Mouse (Mus musculus): ENCODE measurements around the gene Lmod2. TPM values are rescaled to one million over a fixed set of nuclear protein-coding genes. Genes with fewer than 3 reads are reported as not detected.

The Lmod2 gene
- total and polyA plus RNA-seq, 3 experiments, result 191 to 757 (median 691) TPM

DNA sequence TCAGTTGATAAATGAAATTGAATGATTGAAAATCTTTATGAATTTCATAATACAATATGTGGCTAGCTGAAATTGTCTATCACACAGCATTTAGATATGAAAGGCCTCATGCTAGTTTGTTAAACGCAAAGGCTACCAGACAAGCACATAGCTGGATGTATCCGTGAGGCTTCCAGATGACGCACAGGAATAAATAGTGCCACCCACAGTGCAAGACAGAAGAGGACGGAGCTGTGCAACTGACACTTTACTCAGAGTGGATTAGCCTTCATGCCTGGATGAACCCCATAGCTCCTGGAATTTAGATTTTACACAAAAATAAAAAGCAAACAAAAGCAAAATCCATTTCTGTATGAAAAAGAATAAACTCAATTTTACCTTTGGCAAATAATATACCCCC, 16.4 kb downstream of the Lmod2 start:
- no peak overlapping the region for H3K9ac ChIP-seq (ENCODE audit: low read depth, low read length)
- 63% methylated on average over 4 of the region's 4 CpGs for WGBS
- H3K27me3 ChIP-seq (ENCODE audit: control insufficient read depth, insufficient read depth, low read length), result no peaks in the 10 kb centered on the region
- no peak for TF ChIP-seq CTCF (IDR thresholded peaks at IDR 0.05)
- no peak for TF ChIP-seq POLR2A (IDR thresholded peaks at IDR 0.05; ENCODE audit: insufficient read depth, low read depth, low read length)
- TF ChIP-seq EP300 (IDR thresholded peaks at IDR 0.05; ENCODE audit: insufficient read depth, low read depth, low read length), result no peak
- H3K4me3 ChIP-seq, result no peak overlapping the region
- no peaks in the 10 kb centered on the region for H3K79me2 ChIP-seq (replicated peaks; ENCODE audit: control insufficient read depth, insufficient read depth, low read length)
- intact Hi-C loops (cut with DNase I), result loop anchor here (2.0 kb wide), 1 partner anchor 45 kb away; no protein-coding TSS in a partner anchor
- no peak for DNase-seq
- H3K4me1 ChIP-seq (ENCODE audit: control insufficient read depth, insufficient read depth, low read length), result peaks cover 5% of the 10 kb centered on the region
- peak overlapping the region; percentile 83 for H3K27ac ChIP-seq
- H3K36me3 ChIP-seq (ENCODE audit: control insufficient read depth, insufficient read depth, low read length), result peaks cover 48% of the 10 kb centered on the region

DNA sequence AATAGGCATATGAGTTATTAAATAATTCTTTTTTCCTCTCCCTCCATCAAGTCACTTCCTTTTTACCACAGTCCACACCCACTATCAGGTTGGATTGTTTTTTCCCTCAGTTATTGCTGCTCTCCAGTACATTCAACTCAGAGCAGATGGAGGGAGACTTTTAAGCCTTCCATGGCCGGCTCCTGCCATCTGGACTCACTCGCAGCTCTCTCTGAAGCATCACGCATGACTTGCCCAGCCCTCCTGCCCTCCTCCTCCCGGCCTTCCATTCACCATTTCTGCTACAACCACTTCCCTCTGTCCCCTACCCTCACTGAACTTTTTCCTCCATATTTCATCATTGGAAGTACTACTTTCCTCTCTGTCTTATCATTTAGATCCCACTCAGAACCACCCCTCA, 19.2 kb downstream of the Lmod2 start:
- TF ChIP-seq POLR2A (IDR thresholded peaks at IDR 0.05; ENCODE audit: insufficient read depth, low read depth, low read length), result no peak
- no peak for TF ChIP-seq EP300 (IDR thresholded peaks at IDR 0.05; ENCODE audit: insufficient read depth, low read depth, low read length)
- TF ChIP-seq CTCF (IDR thresholded peaks at IDR 0.05), result no peak
- intact Hi-C loops (cut with DNase I), result no loop called here

DNA sequence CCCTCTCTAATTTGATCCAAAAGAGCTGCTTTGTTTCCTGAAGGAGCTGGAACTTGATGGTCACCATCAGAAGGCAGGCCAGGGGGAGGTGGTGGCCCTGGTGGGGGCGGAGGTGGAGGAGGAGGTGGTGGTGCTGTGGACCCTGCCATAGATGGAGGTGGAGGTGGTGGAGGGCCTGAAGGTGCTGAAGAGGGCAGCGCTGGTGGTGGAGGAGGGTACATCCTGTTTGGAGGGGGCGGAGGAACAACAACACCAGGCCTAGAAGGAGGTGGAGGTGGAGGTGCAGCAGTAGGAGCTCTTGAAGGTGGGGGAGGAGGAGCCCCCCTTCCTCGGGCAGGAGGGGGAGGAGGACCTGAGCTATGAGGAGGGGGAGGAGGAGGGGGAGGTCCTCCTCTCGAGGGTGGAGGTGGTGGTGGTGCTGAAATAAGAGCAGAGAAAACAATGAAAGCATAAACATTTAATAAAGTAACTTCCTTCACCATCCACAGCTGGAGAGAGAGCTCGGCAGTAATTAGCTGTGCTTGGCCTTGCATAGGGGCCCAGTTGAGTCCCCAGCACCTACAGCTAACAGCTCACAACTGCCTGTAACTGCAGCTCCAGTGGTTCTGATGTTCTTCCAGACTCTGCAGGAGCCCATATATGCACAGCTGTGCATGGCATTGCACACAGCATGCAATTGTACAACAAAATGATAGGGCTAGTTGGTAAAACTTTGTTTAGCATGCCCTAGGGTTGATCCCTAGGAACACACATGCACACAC, 21.9 kb downstream of the Lmod2 start:
- H3K36me3 ChIP-seq (ENCODE audit: control insufficient read depth, insufficient read depth, low read length), result peaks cover 14% of the 10 kb centered on the region
- 61% methylated on average over 6 of the region's 6 CpGs for WGBS
- H3K9ac ChIP-seq (ENCODE audit: low read depth, low read length), result no peak overlapping the region

More for the DNA sequence above, 19.2 kb downstream of the Lmod2 start:
- Histone ChIP-seq H3K9ac (ENCODE audit: low read depth, low read length) (no peak overlapping the region), H3K27me3 (ENCODE audit: control insufficient read depth, insufficient read depth, low read length) (no peaks in the 10 kb centered on the region), H3K79me2 (replicated peaks; ENCODE audit: control insufficient read depth, insufficient read depth, low read length) (no peaks in the 10 kb centered on the region), H3K27ac (no peak overlapping the region), H3K4me1 (ENCODE audit: control insufficient read depth, insufficient read depth, low read length) (peaks cover 4% of the 10 kb centered on the region), H3K36me3 (ENCODE audit: control insufficient read depth, insufficient read depth, low read length) (peaks cover 29% of the 10 kb centered on the region), H3K4me3 (no peak overlapping the region)
- DNase-seq, result no peak
- WGBS, result 72% methylated on average over 4 of the region's 4 CpGs

DNA sequence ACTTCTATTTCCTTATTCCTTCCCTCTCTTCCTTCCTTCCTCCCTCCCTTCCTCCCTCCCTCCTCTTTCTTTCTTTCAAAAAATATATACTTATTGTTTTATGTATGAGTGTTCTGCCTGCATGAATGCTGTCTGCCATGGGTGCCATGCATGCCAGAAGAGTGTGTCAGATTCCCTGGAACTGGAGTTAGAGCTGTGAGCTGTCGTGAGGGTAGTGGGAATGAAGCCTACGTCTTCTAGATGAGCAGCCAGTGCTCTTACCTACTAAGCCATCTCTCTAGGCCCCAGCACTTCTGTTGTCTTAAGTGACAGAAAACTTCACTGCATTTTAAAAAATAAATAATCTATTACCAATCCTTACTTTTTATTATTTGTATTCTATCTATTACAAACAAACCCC, 23.4 kb downstream of the Lmod2 start:
- Histone ChIP-seq H3K36me3 (ENCODE audit: control insufficient read depth, insufficient read depth, low read length) (peaks cover 8% of the 10 kb centered on the region), H3K79me2 (replicated peaks; ENCODE audit: control insufficient read depth, insufficient read depth, low read length) (no peaks in the 10 kb centered on the region), H3K4me1 (ENCODE audit: control insufficient read depth, insufficient read depth, low read length) (peaks cover 1% of the 10 kb centered on the region; the same call in 1 of the 2 replicates), H3K27me3 (ENCODE audit: control insufficient read depth, insufficient read depth, low read length) (no peaks in the 10 kb centered on the region), H3K9ac (ENCODE audit: low read depth, low read length) (no peak overlapping the region), H3K27ac (no peak overlapping the region), H3K4me3 (no peak overlapping the region)
- DNase-seq, result no peak
- intact Hi-C loops (cut with DNase I), result no loop called here
- WGBS, result 63% methylated on average over 2 of the region's 2 CpGs
- no peak for TF ChIP-seq EP300 (IDR thresholded peaks at IDR 0.05; ENCODE audit: insufficient read depth, low read depth, low read length)
- TF ChIP-seq POLR2A (IDR thresholded peaks at IDR 0.05; ENCODE audit: insufficient read depth, low read depth, low read length), result no peak
- no peak for TF ChIP-seq CTCF (IDR thresholded peaks at IDR 0.05)

More for the DNA sequence above, 21.9 kb downstream of the Lmod2 start:
- DNase-seq, result no peak
- TF ChIP-seq CTCF (IDR thresholded peaks at IDR 0.05) (no peak), EP300 (IDR thresholded peaks at IDR 0.05; ENCODE audit: insufficient read depth, low read depth, low read length) (no peak), POLR2A (IDR thresholded peaks at IDR 0.05; ENCODE audit: insufficient read depth, low read depth, low read length) (no peak)
- no peaks in the 10 kb centered on the region for H3K27me3 ChIP-seq (ENCODE audit: control insufficient read depth, insufficient read depth, low read length)
- intact Hi-C loops (cut with DNase I), result no loop called here
- no peaks in the 10 kb centered on the region for H3K79me2 ChIP-seq (replicated peaks; ENCODE audit: control insufficient read depth, insufficient read depth, low read length)
- no peak overlapping the region for H3K4me3 ChIP-seq
- H3K27ac ChIP-seq, result no peak overlapping the region
- peaks cover 1% of the 10 kb centered on the region; the same call in 1 of the 2 replicates for H3K4me1 ChIP-seq (ENCODE audit: control insufficient read depth, insufficient read depth, low read length)

DNA sequence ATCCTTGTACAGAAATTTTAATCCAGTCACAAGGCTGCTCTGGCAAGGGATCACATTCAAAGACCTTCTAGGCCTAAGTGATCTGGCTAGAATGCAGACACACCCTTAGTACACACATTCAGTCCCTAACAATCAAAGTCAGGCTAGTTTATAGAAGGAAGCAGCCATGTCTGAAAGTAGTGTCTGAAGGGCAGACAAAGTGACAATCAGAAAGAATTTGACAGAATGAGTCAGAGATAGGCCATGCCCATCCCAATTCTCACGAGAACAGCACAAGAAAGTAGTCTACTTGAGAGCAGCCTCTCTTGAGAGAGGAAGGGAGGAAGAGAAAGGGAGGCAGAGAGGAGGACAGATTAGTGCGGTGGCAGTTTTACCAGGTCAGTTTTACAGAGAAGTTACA, 24.5 kb downstream of the Lmod2 start:
- no peak overlapping the region for H3K9ac ChIP-seq (ENCODE audit: low read depth, low read length)
- no peaks in the 10 kb centered on the region for H3K79me2 ChIP-seq (replicated peaks; ENCODE audit: control insufficient read depth, insufficient read depth, low read length)
- H3K36me3 ChIP-seq (ENCODE audit: control insufficient read depth, insufficient read depth, low read length), result peaks cover 6% of the 10 kb centered on the region
- TF ChIP-seq EP300 (IDR thresholded peaks at IDR 0.05; ENCODE audit: insufficient read depth, low read depth, low read length) (no peak), CTCF (IDR thresholded peaks at IDR 0.05) (no peak), POLR2A (IDR thresholded peaks at IDR 0.05; ENCODE audit: insufficient read depth, low read depth, low read length) (no peak)
- H3K4me3 ChIP-seq, result no peak overlapping the region
- intact Hi-C loops (cut with DNase I), result no loop called here
- no peak overlapping the region for H3K27ac ChIP-seq
- H3K4me1 ChIP-seq (ENCODE audit: control insufficient read depth, insufficient read depth, low read length), result peaks cover 1% of the 10 kb centered on the region; the same call in 1 of the 2 replicates
- no peak for DNase-seq
- no peaks in the 10 kb centered on the region for H3K27me3 ChIP-seq (ENCODE audit: control insufficient read depth, insufficient read depth, low read length)
- WGBS, result 72% methylated on average over 2 of the region's 2 CpGs

DNA sequence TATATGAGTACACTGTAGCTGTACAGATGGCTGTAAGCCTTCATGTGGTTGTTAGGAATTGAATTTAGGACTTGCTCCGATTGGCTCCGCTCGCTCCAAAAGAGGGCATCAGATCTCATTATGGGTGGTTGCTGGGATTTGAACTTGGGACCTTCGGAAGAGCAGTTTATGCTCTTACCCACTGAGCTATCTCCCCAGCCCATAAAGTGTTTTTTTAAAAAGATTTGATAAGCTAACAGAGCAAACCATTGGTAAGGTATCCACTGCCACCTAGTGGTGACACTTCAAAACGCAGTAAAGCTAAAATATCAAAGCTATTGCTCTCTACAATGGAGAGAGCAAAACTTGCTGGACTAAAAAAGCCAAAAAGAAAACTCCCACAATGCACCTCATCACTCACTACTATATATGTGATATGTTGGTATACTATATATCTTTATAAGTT, 30.0 kb downstream of the Lmod2 start:
- Histone ChIP-seq H3K27me3 (ENCODE audit: control insufficient read depth, insufficient read depth, low read length) (no peaks in the 10 kb centered on the region), H3K9ac (ENCODE audit: low read depth, low read length) (no peak overlapping the region), H3K79me2 (replicated peaks; ENCODE audit: control insufficient read depth, insufficient read depth, low read length) (no peaks in the 10 kb centered on the region), H3K4me1 (ENCODE audit: control insufficient read depth, insufficient read depth, low read length) (peaks cover 3% of the 10 kb centered on the region), H3K27ac (no peak overlapping the region), H3K4me3 (no peak overlapping the region), H3K36me3 (ENCODE audit: control insufficient read depth, insufficient read depth, low read length) (peaks cover 5% of the 10 kb centered on the region)
- TF ChIP-seq POLR2A (IDR thresholded peaks at IDR 0.05; ENCODE audit: insufficient read depth, low read depth, low read length), result no peak
- TF ChIP-seq CTCF (IDR thresholded peaks at IDR 0.05), result peak; percentile 89
- TF ChIP-seq EP300 (IDR thresholded peaks at IDR 0.05; ENCODE audit: insufficient read depth, low read depth, low read length), result 0 out of 2 replicates have a peak, but pooled peaks have one; percentile 26
- intact Hi-C loops (cut with DNase I), result loop anchor here (1.0 to 5.0 kb wide), 4 partner anchors 35 to 97 kb away; no protein-coding TSS in a partner anchor
- DNase-seq, result no peak
- 54% methylated on average over 5 of the region's 5 CpGs for WGBS
